In genomic region chr12:14275265-14275664, GRCm38 (mm10) we compare ENCODE assay signal across 27 mouse cellular contexts.
"Had no signal": no experiment of that assay in that cellular context is flagged by ENCODE, and none has a peak within 500 bp of the region (broad histone marks: within the 10 kb centered on the region; RNA-seq: fewer than 3 reads in every experiment).

No protein-coding gene starts in this region.

- H3K27ac ChIP-seq: embryonic facial prominence, embryonic 10.5 days; embryonic facial prominence, embryonic 12.5 days; embryonic facial prominence, embryonic 13.5 days; embryonic facial prominence, embryonic 15.5 days; forebrain, embryonic 10.5 days; forebrain, embryonic 12.5 days; forebrain, embryonic 13.5 days; forebrain, embryonic 15.5 days; gastrocnemius, adult 2 months; heart, adult 2 months had no signal

- H3K4me1 ChIP-seq: embryonic facial prominence, embryonic 10.5 days; embryonic facial prominence, embryonic 12.5 days; embryonic facial prominence, embryonic 13.5 days; embryonic facial prominence, embryonic 15.5 days; forebrain, embryonic 10.5 days; forebrain, embryonic 12.5 days; forebrain, embryonic 13.5 days; forebrain, embryonic 15.5 days had no signal

- H3K36me3 ChIP-seq: embryonic facial prominence, embryonic 10.5 days; embryonic facial prominence, embryonic 12.5 days; embryonic facial prominence, embryonic 13.5 days; embryonic facial prominence, embryonic 15.5 days; forebrain, embryonic 10.5 days; forebrain, embryonic 12.5 days; forebrain, embryonic 15.5 days had no signal

- H3K27me3 ChIP-seq: embryonic facial prominence, embryonic 12.5 days; embryonic facial prominence, embryonic 13.5 days; embryonic facial prominence, embryonic 15.5 days; forebrain, embryonic 12.5 days; forebrain, embryonic 13.5 days; forebrain, embryonic 15.5 days had no signal

- H3K4me3 ChIP-seq: embryonic facial prominence, embryonic 10.5 days; embryonic facial prominence, embryonic 12.5 days; embryonic facial prominence, embryonic 13.5 days; embryonic facial prominence, embryonic 15.5 days; erythroblast, embryonic 14.5 days; forebrain, embryonic 10.5 days; forebrain, embryonic 12.5 days; forebrain, embryonic 13.5 days; forebrain, embryonic 15.5 days; gastrocnemius, adult 2 months; heart, adult 2 months had no signal

- H3K4me2 ChIP-seq: embryonic facial prominence, embryonic 12.5 days; embryonic facial prominence, embryonic 13.5 days; embryonic facial prominence, embryonic 15.5 days; forebrain, embryonic 12.5 days; forebrain, embryonic 13.5 days; forebrain, embryonic 15.5 days had no signal

- ATAC-seq: forebrain, embryonic 13.5 days; forebrain, embryonic 14.5 days; forebrain, embryonic 15.5 days; forebrain, embryonic 16.5 days; forebrain, postnatal 0 days had no signal

- H3K9me3 ChIP-seq: embryonic facial prominence, embryonic 10.5 days; embryonic facial prominence, embryonic 12.5 days; embryonic facial prominence, embryonic 13.5 days; embryonic facial prominence, embryonic 15.5 days; forebrain, embryonic 10.5 days; forebrain, embryonic 12.5 days; forebrain, embryonic 13.5 days; forebrain, embryonic 15.5 days had no signal

- DNase-seq: cerebellum, adult 2 months; cerebellum, adult 8-10 months; cerebellum, adult 9-10 months; cerebellum, adult 9-11 months; cerebellum, postnatal 14 days; cerebellum, postnatal 25 days; cerebellum, postnatal 36 days; forebrain, postnatal 0 days; gastrocnemius, adult 2 months; gastrocnemius, postnatal 10 days; gastrocnemius, postnatal 14 days; gastrocnemius, postnatal 25 days; gastrocnemius, postnatal 36 days; heart, adult 11 months; heart, adult 18-20 months; heart, adult 2 months had no signal

- H3K9ac ChIP-seq: embryonic facial prominence, embryonic 12.5 days; embryonic facial prominence, embryonic 13.5 days; embryonic facial prominence, embryonic 15.5 days; forebrain, embryonic 12.5 days; forebrain, embryonic 13.5 days; forebrain, embryonic 15.5 days; forebrain, postnatal 0 days had no signal
